22 mouse cellular contexts compared by ENCODE assay signal in genomic region chr3:60273744-60274143, GRCm38 (mm10).
DNase-seq lines count a peak whose midpoint lies in the region; ATAC-seq and TF ChIP-seq lines count a peak whose summit lies in the region.
"Had no signal": no experiment of that assay in that cellular context is flagged by ENCODE, and none has a peak within 500 bp of the region (broad histone marks: within the 10 kb centered on the region; RNA-seq: fewer than 3 reads in every experiment).

No protein-coding gene starts in this region.

- no peak for DNase-seq in forebrain, embryonic 10.5 days (ENCODE audit: extremely low spot score, low spot score)
- DNase-seq in kidney, postnatal 0 days (ENCODE audit: low spot score), result peak; percentile 83
- no peak for DNase-seq in kidney, postnatal 36 days
- peak; percentile 14 for DNase-seq in brain, embryonic 18.5 days (ENCODE audit: low read depth, low spot score)
- no peak for DNase-seq in forebrain, postnatal 0 days
- DNase-seq in midbrain, embryonic 11.5 days (ENCODE audit: low spot score, missing footprints), result no peak
- DNase-seq: adrenal gland, adult 2 months; adrenal gland, postnatal 14 days; cerebellum, adult 18-20 months; cerebellum, adult 9-10 months; cerebellum, postnatal 14 days; gastrocnemius, postnatal 25 days; heart, adult 18-20 months; heart, postnatal 14 days; heart, postnatal 4 days; kidney, adult 11 months had no signal

- no peaks in the 10 kb centered on the region for H3K9me3 ChIP-seq in forebrain, embryonic 15.5 days
- no peaks in the 10 kb centered on the region for H3K9me3 ChIP-seq in forebrain, embryonic 10.5 days
- no peaks in the 10 kb centered on the region for H3K9me3 ChIP-seq in kidney, postnatal 0 days (replicated peaks; ENCODE audit: low read length)
- H3K9me3 ChIP-seq in forebrain, postnatal 0 days (ENCODE audit: low read length), result no peaks in the 10 kb centered on the region
- H3K9me3 ChIP-seq in midbrain, embryonic 11.5 days (ENCODE audit: control insufficient read depth, low read length), result no peaks in the 10 kb centered on the region
- H3K9me3 ChIP-seq: heart, embryonic 13.5 days; hindbrain, embryonic 12.5 days; hindbrain, embryonic 15.5 days; intestine, embryonic 15.5 days had no signal

- WGBS in forebrain, embryonic 15.5 days, result 23% methylated on average over 1 of the region's 1 CpGs
- 92% methylated on average over 1 of the region's 1 CpGs for WGBS in forebrain, embryonic 10.5 days
- 34% methylated on average over 1 of the region's 1 CpGs for WGBS in kidney, postnatal 0 days
- WGBS in forebrain, postnatal 0 days, result 32% methylated on average over 1 of the region's 1 CpGs
- 83% methylated on average over 1 of the region's 1 CpGs for WGBS in midbrain, embryonic 11.5 days

- H3K4me1 ChIP-seq in forebrain, embryonic 15.5 days, result no peaks in the 10 kb centered on the region
- no peaks in the 10 kb centered on the region for H3K4me1 ChIP-seq in forebrain, embryonic 10.5 days
- H3K4me1 ChIP-seq in kidney, postnatal 0 days (replicated peaks; ENCODE audit: insufficient read depth, low read length), result no peaks in the 10 kb centered on the region
- H3K4me1 ChIP-seq in forebrain, postnatal 0 days (ENCODE audit: insufficient read depth), result no peaks in the 10 kb centered on the region
- no peaks in the 10 kb centered on the region for H3K4me1 ChIP-seq in midbrain, embryonic 11.5 days (ENCODE audit: control insufficient read depth, insufficient read depth, low read length)
- H3K4me1 ChIP-seq: heart, embryonic 13.5 days; hindbrain, embryonic 12.5 days; hindbrain, embryonic 15.5 days; intestine, embryonic 15.5 days had no signal

- no peaks in the 10 kb centered on the region for H3K27me3 ChIP-seq in forebrain, embryonic 15.5 days
- no peaks in the 10 kb centered on the region for H3K27me3 ChIP-seq in forebrain, embryonic 10.5 days (ENCODE audit: poor library complexity, severe bottlenecking)
- H3K27me3 ChIP-seq in kidney, postnatal 0 days (ENCODE audit: insufficient read depth, low read length), result no peaks in the 10 kb centered on the region
- H3K27me3 ChIP-seq in forebrain, postnatal 0 days (ENCODE audit: insufficient read depth, low read length), result no peaks in the 10 kb centered on the region
- no peaks in the 10 kb centered on the region for H3K27me3 ChIP-seq in midbrain, embryonic 11.5 days (ENCODE audit: control insufficient read depth, insufficient read depth, low read length)
- H3K27me3 ChIP-seq: heart, embryonic 13.5 days; hindbrain, embryonic 12.5 days; hindbrain, embryonic 15.5 days; intestine, embryonic 15.5 days had no signal

- H3K36me3 ChIP-seq in forebrain, embryonic 15.5 days, result no peaks in the 10 kb centered on the region
- no peaks in the 10 kb centered on the region for H3K36me3 ChIP-seq in forebrain, embryonic 10.5 days (replicated peaks)
- H3K36me3 ChIP-seq in kidney, postnatal 0 days (ENCODE audit: insufficient read depth, low read length), result no peaks in the 10 kb centered on the region
- no peaks in the 10 kb centered on the region for H3K36me3 ChIP-seq in forebrain, postnatal 0 days (ENCODE audit: insufficient read depth)
- no peaks in the 10 kb centered on the region for H3K36me3 ChIP-seq in midbrain, embryonic 11.5 days (ENCODE audit: control insufficient read depth, insufficient read depth, low read length)
- H3K36me3 ChIP-seq: heart, embryonic 13.5 days; hindbrain, embryonic 12.5 days; hindbrain, embryonic 15.5 days; intestine, embryonic 15.5 days had no signal

- H3K9ac ChIP-seq in forebrain, embryonic 15.5 days (replicated peaks), result no peak overlapping the region
- no peak overlapping the region for H3K9ac ChIP-seq in kidney, postnatal 0 days (ENCODE audit: low read depth, low read length)
- H3K9ac ChIP-seq in forebrain, postnatal 0 days, result no peak overlapping the region
- H3K9ac ChIP-seq in midbrain, embryonic 11.5 days (ENCODE audit: low read length), result no peak overlapping the region
- H3K9ac ChIP-seq: heart, embryonic 13.5 days; hindbrain, embryonic 12.5 days; hindbrain, embryonic 15.5 days; intestine, embryonic 15.5 days had no signal

- H3K27ac ChIP-seq in forebrain, embryonic 15.5 days (replicated peaks), result no peak overlapping the region
- H3K27ac ChIP-seq in forebrain, embryonic 10.5 days, result no peak overlapping the region
- no peak overlapping the region for H3K27ac ChIP-seq in kidney, postnatal 0 days
- no peak overlapping the region for H3K27ac ChIP-seq in forebrain, postnatal 0 days (ENCODE audit: low read depth, low read length)
- H3K27ac ChIP-seq in midbrain, embryonic 11.5 days (ENCODE audit: low read depth, low read length), result no peak overlapping the region
- H3K27ac ChIP-seq: heart, embryonic 13.5 days; hindbrain, embryonic 12.5 days; hindbrain, embryonic 15.5 days; intestine, embryonic 15.5 days had no signal

- H3K4me3 ChIP-seq in forebrain, embryonic 15.5 days, result no peak overlapping the region
- no peak overlapping the region for H3K4me3 ChIP-seq in forebrain, embryonic 10.5 days
- no peak overlapping the region for H3K4me3 ChIP-seq in kidney, postnatal 0 days (replicated peaks; ENCODE audit: low read depth, low read length)
- no peak overlapping the region for H3K4me3 ChIP-seq in forebrain, postnatal 0 days (ENCODE audit: low read depth, low read length)
- no peak overlapping the region for H3K4me3 ChIP-seq in midbrain, embryonic 11.5 days (ENCODE audit: low read depth, low read length)
- H3K4me3 ChIP-seq: heart, embryonic 13.5 days; hindbrain, embryonic 12.5 days; hindbrain, embryonic 15.5 days; intestine, embryonic 15.5 days had no signal

- peak; percentile 26; the same call in 1 of the 2 replicates for ATAC-seq in forebrain, embryonic 15.5 days (replicated peaks)
- no peak for ATAC-seq in kidney, postnatal 0 days (replicated peaks; ENCODE audit: low FRiP score, low read depth)
- ATAC-seq in forebrain, postnatal 0 days, result peak; percentile 12; the same call in 1 of the 2 replicates
- ATAC-seq in midbrain, embryonic 11.5 days (ENCODE audit: low FRiP score), result no peak
- ATAC-seq: CD4-positive, CD25-positive, alpha-beta regulatory T cell, adult 4 months; intestine, embryonic 15.5 days had no signal

- no peak for TF ChIP-seq CTCF in kidney, postnatal 0 days (IDR thresholded peaks at IDR 0.05; ENCODE audit: low read depth)
- TF ChIP-seq CTCF in forebrain, postnatal 0 days (IDR thresholded peaks at IDR 0.05; ENCODE audit: low read depth), result no peak

- no peak overlapping the region for H3K4me2 ChIP-seq in forebrain, embryonic 15.5 days (replicated peaks)
- H3K4me2 ChIP-seq in kidney, postnatal 0 days (ENCODE audit: low read length), result no peak overlapping the region
- no peak overlapping the region for H3K4me2 ChIP-seq in forebrain, postnatal 0 days (ENCODE audit: low read depth)
- H3K4me2 ChIP-seq in midbrain, embryonic 11.5 days, result no peak overlapping the region
- H3K4me2 ChIP-seq: heart, embryonic 13.5 days; hindbrain, embryonic 12.5 days; hindbrain, embryonic 15.5 days; intestine, embryonic 15.5 days had no signal

Comparison
In these comparisons a context has a peak if more than half of its experiments do, and no peak if none do; other contexts are left out.
1. DNase-seq: peak in kidney, postnatal 0 days (single experiment) and brain, embryonic 18.5 days (single experiment); none in forebrain, embryonic 10.5 days (single experiment), kidney, postnatal 36 days (0 of 2), forebrain, postnatal 0 days (single experiment) and midbrain, embryonic 11.5 days (single experiment).
2. ATAC-seq: peak in forebrain, embryonic 15.5 days (single experiment) and forebrain, postnatal 0 days (single experiment); none in kidney, postnatal 0 days (single experiment) and midbrain, embryonic 11.5 days (single experiment).